Mouse (Mus musculus) liver, postnatal 0 days (tissue): ENCODE measurements around the gene Ddx19b. TPM values are rescaled to one million over a fixed set of nuclear protein-coding genes. Genes with fewer than 3 reads are reported as not detected.
"Not testable (repeated sequence)": the region's sequence is repeated elsewhere in the genome, so short reads cannot be mapped to it uniquely, and the experiment has no call there.

ENCODE experiments used
- ATAC-seq: fragments of 200-750 bp; cut with Nextera tagmentation; 2 replicates; pipeline ENCODE4 v1.8.0; 2017; ENCODE audit warnings: mild to moderate bottlenecking, moderate library complexity
- DNase-seq: peaks from one replicate; pipeline ENCODE4 v3.0.0-alpha.2; 2016
- H3K27ac ChIP-seq: fragments of 300-500 bp; sonication (generic); 2 replicates; pipeline ENCODE4 v1.5.1; 2014; ENCODE audit warnings: antibody characterized with exemption, moderate library complexity, mild to moderate bottlenecking, low read depth
- H3K27me3 ChIP-seq: fragments of 300-500 bp; sonication (generic); 2 replicates; pipeline ENCODE4 v1.6.1; 2014; ENCODE audit warnings: low read length, control low read depth, mixed read lengths; ENCODE audit not compliant: insufficient read depth
- H3K36me3 ChIP-seq: fragments of 300-500 bp; sonication (generic); replicated peaks from 2 replicates; pipeline ENCODE4 v1.6.1; 2014; ENCODE audit warnings: mild to moderate bottlenecking, control low read depth, low read length, moderate library complexity, mixed read lengths; ENCODE audit not compliant: insufficient read depth
- H3K4me1 ChIP-seq: fragments of 300-500 bp; sonication (generic); 2 replicates; pipeline ENCODE4 v1.6.1; 2014; ENCODE audit warnings: antibody characterized with exemption, mild to moderate bottlenecking, control low read depth; ENCODE audit not compliant: insufficient read depth
- H3K4me2 ChIP-seq: fragments of 300-500 bp; sonication (generic); 2 replicates; pipeline ENCODE4 v1.6.1; 2014; ENCODE audit warnings: low read depth, mild to moderate bottlenecking, low read length, moderate library complexity, mixed read lengths
- H3K4me3 ChIP-seq: fragments of 300-500 bp; sonication (generic); 2 replicates; pipeline ENCODE4 v1.5.1; 2014; ENCODE audit warnings: low read depth, low read length
- H3K9ac ChIP-seq: fragments of 300-500 bp; sonication (generic); replicated peaks from 2 replicates; pipeline ENCODE4 v1.6.1; 2014; ENCODE audit warnings: mild to moderate bottlenecking, moderate library complexity
- H3K9me3 ChIP-seq: fragments of 300-500 bp; sonication (generic); 2 replicates; pipeline ENCODE4 v1.6.1; 2016; ENCODE audit warnings: mild to moderate bottlenecking, control low read depth, low read length, mixed read lengths
- CTCF ChIP-seq: sonication (generic); IDR thresholded peaks from 2 replicates; pipeline ENCODE4 v1.5.1; 2016; ENCODE audit warnings: antibody characterized with exemption, low read depth
- EP300 ChIP-seq: IDR thresholded peaks from 2 replicates; pipeline ENCODE4 v1.6.1; 2016; ENCODE audit warnings: antibody characterized with exemption, low read depth, mild to moderate bottlenecking
- WGBS: fragments of 180-500 bp; shearing (Covaris S2); extraction: QIAGEN DNeasy Blood & Tissue Kit; methylation state at CpG from one replicate; pipeline ENCODE4 v1.1.7; 2014; ENCODE audit not compliant: insufficient replicate concordance; 5-methylcytosine and 5-hydroxymethylcytosine counted together
- polyA plus RNA-seq: library from polyadenylated mRNA; unstranded; fragments of >200 nt; fragmentation: Nextera tagmentation; extraction: Ambion mirVana; gene quantifications from 2 replicates; pipeline ENCODE4 v1.2.1, GENCODE M21; 2015

Gene Ddx19b
- polyA plus RNA-seq, 1 experiment from 2014 or later = 3.9 TPM

- Histone ChIP-seq H3K36me3 (no peaks in the 10 kb centered on the region), H3K27me3 (no peaks in the 10 kb centered on the region), H3K9me3 (no peaks in the 10 kb centered on the region), H3K4me1 (peaks cover 17% of the 10 kb centered on the region), H3K9ac (no peak overlapping the region), H3K4me3 (peak overlapping the region; percentile 19), H3K27ac (no peak overlapping the region), H3K4me2 (peak overlapping the region; percentile 59)
- DNase-seq (no peak), ATAC-seq (no peak)
- TF ChIP-seq CTCF (no peak), EP300 (no peak)
- WGBS = 34% methylated on average over 4 of the region's 4 CpGs
Measured at GRCm38 (mm10) chr8:111029589-111029988, 2.0 kb downstream of the Ddx19b start.

- H3K4me3 ChIP-seq = peak overlapping the region; percentile 71
- H3K27ac ChIP-seq = peak overlapping the region; percentile 87
- peak; percentile 92 for DNase-seq
- H3K4me1 ChIP-seq = peaks cover 10% of the 10 kb centered on the region; the same call in 1 of the 2 replicates
- TF ChIP-seq CTCF (no peak), EP300 (no peak)
- ATAC-seq = peak; percentile 97
- no peaks in the 10 kb centered on the region for H3K27me3 ChIP-seq
- peak overlapping the region; percentile 82 for H3K4me2 ChIP-seq
- WGBS = under 1% methylated on average over 31 of the region's 31 CpGs
- H3K9me3 ChIP-seq = no peaks in the 10 kb centered on the region
- H3K9ac ChIP-seq = peak overlapping the region; percentile 81
- no peaks in the 10 kb centered on the region for H3K36me3 ChIP-seq
Measured at GRCm38 (mm10) chr8:111027391-111027937, 4.1 kb downstream of the Ddx19b start.

GRCm38 (mm10) chr8:111026609-111027008 is 4.9 kb downstream of the Ddx19b start:
- not testable (repeated sequence) for H3K9ac ChIP-seq, H3K4me3 ChIP-seq, H3K9me3 ChIP-seq, H3K27ac ChIP-seq, H3K4me2 ChIP-seq, H3K27me3 ChIP-seq, H3K36me3 ChIP-seq, ATAC-seq, DNase-seq
- peaks cover 10% of the 10 kb centered on the region; the same call in 1 of the 2 replicates for H3K4me1 ChIP-seq
- WGBS = 83% methylated on average over 1 of the region's 2 CpGs

GRCm38 (mm10) chr8:111010230-111010991 is 21.1 kb downstream of the Ddx19b start:
- WGBS = 92% methylated on average over 9 of the region's 10 CpGs
- H3K4me3 ChIP-seq, H3K27ac ChIP-seq, DNase-seq, H3K27me3 ChIP-seq, ATAC-seq, H3K9me3 ChIP-seq, H3K4me1 ChIP-seq, H3K9ac ChIP-seq, H3K4me2 ChIP-seq: not testable (repeated sequence)
- peaks cover 31% of the 10 kb centered on the region for H3K36me3 ChIP-seq

GRCm38 (mm10) chr8:110997547-110998531 is 33.7 kb downstream of the Ddx19b start, which contains the start of gene Ddx19a:
Gene Ddx19a (minus strand): TSS chr8:110997800.
- peak; percentile 92 for DNase-seq
- TF ChIP-seq CTCF (peak; percentile 40), EP300 (0 out of 2 replicates have a peak, but pooled peaks have one; percentile 25)

More at GRCm38 (mm10) chr8:110997547-110998531, 33.7 kb downstream of the Ddx19b start, which contains the start of gene Ddx19a:
- Histone ChIP-seq H3K27ac (peak within 1 kb of the TSS; percentile 79), H3K4me1 (peaks cover 6% of the 10 kb centered on the region; the same call in 1 of the 2 replicates), H3K4me2 (peak within 1 kb of the TSS; percentile 76), H3K27me3 (no peaks in the 10 kb centered on the region), H3K4me3 (peak within 1 kb of the TSS; percentile 92), H3K9me3 (no peaks in the 10 kb centered on the region), H3K9ac (peak within 1 kb of the TSS; percentile 90), H3K36me3 (peaks cover 6% of the 10 kb centered on the region; the same call in 1 of the 2 replicates)
- WGBS = 3% methylated on average over 58 of the region's 58 CpGs
- ATAC-seq = peak; percentile 95
